Mouse (Mus musculus) spleen, embryonic (tissue): ENCODE data around the gene Hspb8.
"Not testable (repeated sequence)": the region's sequence is repeated elsewhere in the genome, so short reads cannot be mapped to it uniquely, and the experiment has no call there.

Source experiments
- CTCF ChIA-PET: fragments of 350-600 bp; sonication (Branson Sonifier 250); formaldehyde crosslinking; loops from one replicate; lab custom pipeline; 2022; lab: Charles Lee

Gene Hspb8

DNA sequence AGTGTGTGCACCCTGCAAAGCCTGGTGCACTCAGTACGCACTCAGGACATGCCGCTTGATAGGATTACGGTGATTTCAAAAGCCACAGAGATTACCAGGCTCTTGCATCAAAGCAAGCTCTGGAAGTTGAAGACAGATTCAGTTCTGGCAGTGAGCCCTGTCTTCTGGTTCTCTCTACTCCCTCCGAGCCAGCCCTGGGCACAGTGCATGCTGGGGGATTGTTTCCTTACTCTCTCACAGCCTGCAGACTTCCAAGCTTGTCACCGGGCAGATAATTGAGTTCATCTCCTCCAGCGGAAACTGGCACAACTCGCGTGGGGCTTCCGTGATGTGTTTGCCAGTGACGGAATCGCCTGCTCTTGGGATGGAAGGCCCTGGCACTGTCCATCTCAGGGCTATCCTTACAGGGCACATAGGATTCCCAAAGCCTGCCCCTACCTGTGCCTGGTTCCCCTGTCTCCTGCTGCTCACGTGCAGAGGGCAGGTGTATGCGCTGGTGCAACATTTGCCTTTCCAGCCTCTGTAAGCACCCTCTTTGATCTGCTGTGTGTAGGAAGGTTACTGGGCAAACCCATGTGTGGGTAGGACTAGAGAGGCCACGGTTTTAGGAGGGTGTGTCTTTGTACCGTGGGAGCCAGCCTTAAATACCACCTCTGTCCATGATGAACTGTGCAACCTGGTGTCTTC, 32.7 kb downstream of the Hspb8 start:
- CTCF ChIA-PET: no interaction called here

DNA sequence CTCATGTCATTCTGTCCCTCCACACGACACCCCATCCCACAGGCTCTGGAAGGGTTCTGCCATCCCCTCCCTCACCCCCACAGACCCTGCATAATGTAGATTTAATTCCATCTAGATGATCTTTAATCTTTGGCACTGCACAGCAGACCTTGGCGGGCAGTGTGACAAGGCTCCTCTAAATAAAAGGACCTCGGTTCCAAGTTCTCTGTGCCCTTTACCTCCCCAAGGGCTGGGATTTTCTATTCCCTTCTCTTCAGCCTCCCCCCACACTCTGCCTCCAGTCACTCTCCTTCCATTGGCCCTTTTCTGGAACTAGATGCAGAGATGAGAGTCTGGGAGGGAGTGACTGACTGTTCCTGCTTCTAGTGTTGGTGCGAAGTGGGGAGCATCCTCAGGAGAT, 33.3 kb downstream of the Hspb8 start:
- CTCF ChIA-PET: no interaction called here

GRCm38 (mm10) chr5:116387302-116387935, 35.2 kb downstream of the Hspb8 start:
- CTCF ChIA-PET: no interaction called here

- CTCF ChIA-PET: no interaction called here
Measured at GRCm38 (mm10) chr5:116386020-116386419, 36.6 kb downstream of the Hspb8 start.

DNA sequence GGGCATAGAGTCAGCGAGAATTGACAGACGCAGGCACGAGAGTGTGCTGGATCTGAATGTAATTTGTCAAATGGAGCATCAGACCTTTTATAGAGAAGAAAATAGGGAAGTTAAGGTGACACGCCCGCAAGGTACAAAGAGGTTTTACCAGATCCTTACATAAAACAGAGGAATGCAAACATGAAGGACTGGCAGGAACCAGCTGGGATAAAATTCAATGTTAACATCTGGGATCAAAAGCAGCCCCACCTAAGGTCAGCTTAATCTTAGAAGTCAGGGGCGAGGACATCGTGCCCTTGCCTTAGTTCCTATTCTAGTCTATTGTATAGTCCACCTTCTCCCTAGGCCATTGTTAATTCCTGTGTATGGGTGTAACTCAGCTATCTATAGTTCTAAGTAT, 40.0 kb downstream of the Hspb8 start:
- CTCF ChIA-PET: not testable (repeated sequence)

GRCm38 (mm10) chr5:116381726-116382125, 40.9 kb downstream of the Hspb8 start:
- CTCF ChIA-PET: no interaction called here

GRCm38 (mm10) chr5:116381217-116381616, 41.4 kb downstream of the Hspb8 start:
- CTCF ChIA-PET: no interaction called here

GRCm38 (mm10) chr5:116380384-116380783, 42.3 kb downstream of the Hspb8 start:
- CTCF ChIA-PET: no interaction called here

DNA sequence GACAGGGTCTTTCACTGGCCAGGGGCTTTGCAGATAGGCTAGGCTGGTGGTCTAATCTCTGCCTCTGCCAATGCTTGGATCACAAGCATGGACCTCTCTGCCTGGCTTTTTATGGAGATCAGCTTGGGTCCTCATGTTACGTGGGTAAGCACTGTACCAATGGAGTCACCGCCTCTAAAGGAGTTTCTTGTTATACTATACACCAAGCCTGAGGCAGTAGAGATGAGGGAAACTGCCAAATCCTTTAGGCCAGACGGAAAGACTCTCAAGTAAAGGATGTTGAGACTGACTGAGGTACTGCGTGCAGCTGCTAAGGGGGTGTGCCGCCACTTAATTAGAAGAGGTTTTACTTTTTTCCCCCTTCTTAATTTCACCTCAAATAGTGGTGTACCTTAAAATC, 43.8 kb downstream of the Hspb8 start:
- CTCF ChIA-PET: no interaction called here

DNA sequence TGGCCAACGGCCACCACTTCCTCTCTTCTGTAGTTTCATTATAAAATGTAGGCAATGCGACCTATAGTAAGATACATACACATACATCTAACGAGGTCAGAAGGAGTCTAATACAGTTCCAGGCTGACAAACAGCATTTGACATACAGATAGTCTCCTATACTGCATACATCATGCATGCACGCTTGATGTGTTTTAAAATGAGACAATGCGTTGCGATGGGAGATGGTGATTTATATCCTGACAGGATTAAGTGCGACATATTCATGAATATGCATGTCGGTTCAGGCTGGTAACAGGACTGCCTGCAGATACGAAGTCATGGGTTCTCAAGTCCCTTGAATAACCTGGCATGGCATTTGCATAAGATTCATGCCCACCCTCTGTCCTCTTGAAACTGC, 54.7 kb downstream of the Hspb8 start:
- CTCF ChIA-PET: no interaction called here

DNA sequence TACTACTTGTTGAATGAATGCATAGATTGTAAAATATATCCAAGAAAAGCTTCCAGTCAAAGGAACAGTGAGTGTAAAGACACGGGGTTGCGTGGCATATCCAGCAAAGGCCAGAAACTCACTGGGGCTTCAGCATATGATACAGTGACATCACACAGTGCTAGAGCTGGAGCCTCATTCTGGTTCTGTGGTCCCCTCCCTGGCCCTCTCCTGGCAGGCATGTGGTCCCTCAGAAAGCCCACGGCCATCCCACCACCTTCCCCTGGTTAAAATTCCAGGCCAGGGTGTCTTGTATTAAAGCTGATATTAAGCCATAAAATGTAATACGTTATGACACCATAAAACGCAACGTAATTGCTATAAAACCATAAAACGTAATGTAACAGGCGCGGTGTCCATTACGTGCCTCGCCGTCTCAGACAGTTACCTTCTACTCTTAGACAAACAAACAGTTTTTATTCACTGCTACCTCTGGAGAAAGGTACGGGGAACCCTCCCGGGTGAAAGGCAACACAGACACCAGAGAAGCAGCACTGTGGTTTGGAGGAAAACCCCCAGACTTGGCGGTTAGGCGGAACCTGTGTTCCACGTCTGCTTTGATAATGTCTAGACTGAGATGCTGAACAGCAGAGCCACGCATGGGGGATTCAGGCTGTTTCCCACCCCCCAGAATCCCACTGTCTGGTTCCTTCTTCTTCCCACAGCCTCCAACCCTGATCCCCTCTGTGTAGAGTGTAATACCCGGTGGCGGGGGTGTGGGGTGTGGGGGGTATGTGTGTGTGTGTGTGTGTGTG, 55.6 kb downstream of the Hspb8 start:
- CTCF ChIA-PET: no interaction called here

DNA sequence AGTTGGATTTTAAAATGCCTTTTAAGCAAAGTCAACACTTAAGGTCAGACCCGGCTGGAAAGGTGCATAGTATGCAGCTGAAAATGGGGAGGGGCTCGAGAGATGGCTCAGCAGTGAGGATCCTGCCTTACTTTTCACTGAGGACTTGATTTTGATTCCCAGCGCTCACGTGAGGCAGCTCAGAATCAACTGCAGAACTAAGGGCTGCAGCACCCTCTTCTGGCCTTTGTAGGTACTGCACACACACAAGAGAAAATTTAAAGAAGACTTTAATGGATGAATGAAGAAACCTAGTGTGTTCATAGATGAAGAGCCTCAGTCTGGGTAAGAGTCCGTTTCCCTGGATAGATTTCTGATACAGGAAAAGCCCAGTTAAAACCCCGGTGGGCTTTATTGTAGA, 61.3 kb downstream of the Hspb8 start:
- CTCF ChIA-PET: no interaction called here

GRCm38 (mm10) chr5:116360751-116361150, 61.9 kb downstream of the Hspb8 start:
- CTCF ChIA-PET: no interaction called here
